Mouse (Mus musculus) neural tube, embryonic 12.5 days (tissue): ENCODE data around the gene Vwa3a. TPM values are rescaled to one million over a fixed set of nuclear protein-coding genes. Genes with fewer than 3 reads are reported as not detected.
A peak's percentile ranks its signal among the peaks of the same experiment; 100 is the strongest.

Source experiments
- ATAC-seq: fragments of 200-750 bp; cut with Nextera tagmentation; 2 replicates; pipeline ENCODE4 v1.8.0; 2017; ENCODE audit warnings: low read depth, mild to moderate bottlenecking, moderate TSS enrichment, moderate library complexity; ENCODE audit not compliant: low FRiP score
- H3K27ac ChIP-seq: fragments of 300-500 bp; sonication (generic); 2 replicates; pipeline ENCODE4 v1.5.1; 2016
- H3K27me3 ChIP-seq: fragments of 300-500 bp; sonication (generic); replicated peaks from 2 replicates; pipeline ENCODE4 v1.6.1; 2016; ENCODE audit warnings: mild to moderate bottlenecking
- H3K36me3 ChIP-seq: fragments of 300-500 bp; sonication (generic); 2 replicates; pipeline ENCODE4 v1.6.1; 2016; ENCODE audit warnings: mild to moderate bottlenecking
- H3K4me1 ChIP-seq: fragments of 300-500 bp; sonication (generic); 2 replicates; pipeline ENCODE4 v1.6.1; 2016
- H3K4me2 ChIP-seq: fragments of 300-500 bp; sonication (generic); replicated peaks from 2 replicates; pipeline ENCODE4 v1.6.1; 2016; ENCODE audit warnings: mild to moderate bottlenecking
- H3K4me3 ChIP-seq: fragments of 300-500 bp; sonication (generic); 2 replicates; pipeline ENCODE4 v1.5.1; 2016
- H3K9ac ChIP-seq: fragments of 300-500 bp; sonication (generic); 2 replicates; pipeline ENCODE4 v1.6.1; 2016; ENCODE audit warnings: mild to moderate bottlenecking
- H3K9me3 ChIP-seq: fragments of 300-500 bp; sonication (generic); 2 replicates; pipeline ENCODE4 v1.6.1; 2016; ENCODE audit warnings: mild to moderate bottlenecking
- WGBS: fragments of 180-500 bp; shearing (Covaris S2); methylation state at CpG from one replicate; pipeline ENCODE4 v1.1.7; 2016; 5-methylcytosine and 5-hydroxymethylcytosine counted together
- polyA plus RNA-seq: library from polyadenylated mRNA; unstranded; fragments of >200 nt; fragmentation: Nextera tagmentation; extraction: Ambion mirVana; gene quantifications from 2 replicates; pipeline ENCODE4 v1.2.1, GENCODE M21; 2016

The Vwa3a gene
- polyA plus RNA-seq, 1 experiment from 2014 or later, result 0.28 TPM

GRCm38 (mm10) chr7:120751330-120751729 is 12.2 kb downstream of the Vwa3a start:
- no peaks in the 10 kb centered on the region for H3K36me3 ChIP-seq
- no peak overlapping the region for H3K4me3 ChIP-seq
- no peaks in the 10 kb centered on the region for H3K4me1 ChIP-seq
- no peaks in the 10 kb centered on the region for H3K27me3 ChIP-seq
- no peak for ATAC-seq
- H3K9me3 ChIP-seq, result no peaks in the 10 kb centered on the region
- no peak overlapping the region for H3K27ac ChIP-seq
- H3K4me2 ChIP-seq, result no peak overlapping the region
- no peak overlapping the region for H3K9ac ChIP-seq

DNA sequence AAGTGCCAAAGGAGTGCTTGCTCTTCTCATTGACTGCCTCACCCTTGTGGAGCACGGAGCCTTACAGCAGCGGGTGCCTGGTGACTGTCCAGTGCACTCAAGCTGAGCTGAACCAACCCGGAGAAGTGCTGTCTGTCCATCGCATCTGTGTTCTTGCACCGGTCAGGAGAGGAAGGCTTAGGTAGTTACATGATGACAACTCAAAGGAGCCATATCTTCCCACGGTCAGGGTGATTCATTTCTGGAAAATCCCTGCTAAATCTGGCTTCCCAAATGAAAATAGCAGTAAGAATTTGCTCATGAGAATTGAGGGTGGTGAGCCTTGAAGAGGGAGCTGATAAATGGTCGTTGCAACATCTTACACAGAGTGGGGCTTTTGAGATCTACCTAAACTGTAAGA is 12.8 kb downstream of the Vwa3a start:
- H3K27me3 ChIP-seq, result no peaks in the 10 kb centered on the region
- H3K9ac ChIP-seq, result no peak overlapping the region
- 87% methylated on average over 7 of the region's 7 CpGs for WGBS
- H3K36me3 ChIP-seq, result no peaks in the 10 kb centered on the region
- no peak overlapping the region for H3K4me3 ChIP-seq
- no peaks in the 10 kb centered on the region for H3K9me3 ChIP-seq
- H3K4me1 ChIP-seq, result no peaks in the 10 kb centered on the region
- H3K4me2 ChIP-seq, result no peak overlapping the region
- no peak overlapping the region for H3K27ac ChIP-seq
- no peak for ATAC-seq

- Histone ChIP-seq H3K36me3 (no peaks in the 10 kb centered on the region), H3K9me3 (no peaks in the 10 kb centered on the region), H3K9ac (no peak overlapping the region), H3K4me1 (no peaks in the 10 kb centered on the region), H3K27ac (no peak overlapping the region), H3K27me3 (no peaks in the 10 kb centered on the region), H3K4me3 (no peak overlapping the region), H3K4me2 (no peak overlapping the region)
- WGBS, result 16% methylated on average over 5 of the region's 5 CpGs
- ATAC-seq, result peak; percentile 58; the same call in 1 of the 2 replicates
These were observed 15.6 kb downstream of the Vwa3a start for GRCm38 (mm10) chr7:120754671-120755070.

DNA sequence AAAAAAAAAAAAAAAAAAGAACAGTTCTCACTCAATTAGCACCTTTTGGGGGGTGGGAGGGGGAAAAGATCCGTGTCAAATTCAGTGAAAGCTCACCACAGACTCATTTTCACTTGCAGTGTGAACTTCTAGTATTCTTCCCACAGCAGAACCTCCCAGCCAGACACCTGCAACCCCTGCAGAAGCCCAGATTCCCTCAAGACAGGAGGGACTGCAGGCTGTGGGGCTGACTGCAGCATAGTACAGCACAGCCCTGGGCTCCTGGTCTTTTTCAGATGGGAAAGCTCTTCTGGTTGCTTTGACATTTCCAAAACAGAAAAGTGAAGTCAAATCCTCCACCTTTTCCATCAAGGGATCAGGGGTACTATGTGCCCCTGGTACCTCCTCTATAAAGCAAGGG is 28.3 kb downstream of the Vwa3a start:
- 4% methylated on average over 1 of the region's 1 CpGs for WGBS

GRCm38 (mm10) chr7:120771389-120771788 is 32.3 kb downstream of the Vwa3a start:
- H3K4me1 ChIP-seq, result no peaks in the 10 kb centered on the region
- H3K4me3 ChIP-seq, result no peak overlapping the region
- H3K9ac ChIP-seq, result no peak overlapping the region
- no peaks in the 10 kb centered on the region for H3K27me3 ChIP-seq
- H3K4me2 ChIP-seq, result no peak overlapping the region
- no peak overlapping the region for H3K27ac ChIP-seq
- 64% methylated on average over 1 of the region's 1 CpGs for WGBS
- no peak for ATAC-seq
- H3K9me3 ChIP-seq, result no peaks in the 10 kb centered on the region
- H3K36me3 ChIP-seq, result no peaks in the 10 kb centered on the region

More for the DNA sequence above, 28.3 kb downstream of the Vwa3a start:
- Histone ChIP-seq H3K4me2 (no peak overlapping the region), H3K4me1 (no peaks in the 10 kb centered on the region), H3K27ac (no peak overlapping the region), H3K36me3 (no peaks in the 10 kb centered on the region), H3K27me3 (no peaks in the 10 kb centered on the region), H3K9ac (no peak overlapping the region), H3K9me3 (no peaks in the 10 kb centered on the region), H3K4me3 (no peak overlapping the region)
- no peak for ATAC-seq

DNA sequence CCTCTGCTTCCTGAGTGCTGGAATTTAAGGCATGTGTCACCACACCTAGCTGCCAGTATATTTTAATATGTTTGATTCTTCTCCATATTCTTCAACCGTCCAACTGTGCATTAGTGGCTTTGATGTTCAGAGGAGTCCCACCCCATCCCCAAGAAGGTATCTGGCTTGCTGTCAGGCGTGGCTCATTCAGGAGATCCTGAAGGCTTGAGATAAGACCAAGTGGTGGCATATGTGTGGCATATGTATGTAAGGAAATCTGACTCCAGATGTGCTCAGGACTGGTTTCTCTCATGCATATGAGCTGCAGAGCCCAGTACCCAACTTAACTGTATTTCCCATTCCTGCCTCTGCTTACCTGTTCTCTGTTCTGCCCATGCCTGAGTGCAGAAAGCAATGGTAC is 38.9 kb downstream of the Vwa3a start:
- H3K4me3 ChIP-seq, result no peak overlapping the region
- no peaks in the 10 kb centered on the region for H3K27me3 ChIP-seq
- H3K9ac ChIP-seq, result no peak overlapping the region
- H3K27ac ChIP-seq, result no peak overlapping the region
- H3K9me3 ChIP-seq, result no peaks in the 10 kb centered on the region
- no peaks in the 10 kb centered on the region; the same call in 1 of the 2 replicates for H3K4me1 ChIP-seq
- 70% methylated on average over 2 of the region's 2 CpGs for WGBS
- H3K4me2 ChIP-seq, result no peak overlapping the region
- no peak for ATAC-seq
- no peaks in the 10 kb centered on the region for H3K36me3 ChIP-seq

- Histone ChIP-seq H3K4me2 (no peak overlapping the region), H3K27me3 (no peaks in the 10 kb centered on the region), H3K4me3 (no peak overlapping the region), H3K36me3 (no peaks in the 10 kb centered on the region), H3K9me3 (no peaks in the 10 kb centered on the region), H3K27ac (no peak overlapping the region), H3K4me1 (no peaks in the 10 kb centered on the region), H3K9ac (no peak overlapping the region)
- ATAC-seq, result no peak
- WGBS, result 84% methylated on average over 4 of the region's 4 CpGs
These were observed 56.4 kb downstream of the Vwa3a start for GRCm38 (mm10) chr7:120795544-120795943.

GRCm38 (mm10) chr7:120796369-120796768 is 57.3 kb downstream of the Vwa3a start:
- H3K4me1 ChIP-seq, result no peaks in the 10 kb centered on the region
- WGBS, result 83% methylated on average over 3 of the region's 3 CpGs
- H3K9ac ChIP-seq, result no peak overlapping the region
- H3K36me3 ChIP-seq, result no peaks in the 10 kb centered on the region
- H3K9me3 ChIP-seq, result no peaks in the 10 kb centered on the region
- H3K27me3 ChIP-seq, result no peaks in the 10 kb centered on the region
- no peak for ATAC-seq
- H3K4me3 ChIP-seq, result no peak overlapping the region
- H3K4me2 ChIP-seq, result no peak overlapping the region
- H3K27ac ChIP-seq, result no peak overlapping the region

DNA sequence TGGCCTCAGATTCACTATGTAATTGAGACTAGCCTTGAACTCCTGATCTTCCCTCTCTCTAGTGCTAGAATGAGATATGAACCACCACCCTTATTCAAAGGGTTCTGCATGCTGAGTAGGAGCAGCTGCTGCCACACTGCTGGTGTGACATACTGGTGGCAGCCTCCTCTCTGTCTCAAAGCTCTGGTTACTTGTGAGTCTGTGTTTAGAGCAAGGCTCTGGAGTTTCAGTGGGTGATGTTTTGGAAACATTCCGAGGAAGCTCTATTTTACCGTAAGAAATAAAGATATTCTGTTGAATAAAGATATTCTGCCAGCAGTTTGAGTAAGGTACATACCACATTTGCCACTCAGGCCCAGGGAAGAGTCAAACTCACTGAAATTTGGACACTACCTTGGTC is 64.2 kb downstream of the Vwa3a start:
- H3K9me3 ChIP-seq, result no peaks in the 10 kb centered on the region
- no peak overlapping the region for H3K27ac ChIP-seq
- H3K4me2 ChIP-seq, result no peak overlapping the region
- no peak for ATAC-seq
- no peaks in the 10 kb centered on the region for H3K4me1 ChIP-seq
- no peaks in the 10 kb centered on the region for H3K36me3 ChIP-seq
- no peak overlapping the region for H3K4me3 ChIP-seq
- WGBS, result 85% methylated on average over 2 of the region's 2 CpGs
- H3K9ac ChIP-seq, result no peak overlapping the region
- no peaks in the 10 kb centered on the region for H3K27me3 ChIP-seq

DNA sequence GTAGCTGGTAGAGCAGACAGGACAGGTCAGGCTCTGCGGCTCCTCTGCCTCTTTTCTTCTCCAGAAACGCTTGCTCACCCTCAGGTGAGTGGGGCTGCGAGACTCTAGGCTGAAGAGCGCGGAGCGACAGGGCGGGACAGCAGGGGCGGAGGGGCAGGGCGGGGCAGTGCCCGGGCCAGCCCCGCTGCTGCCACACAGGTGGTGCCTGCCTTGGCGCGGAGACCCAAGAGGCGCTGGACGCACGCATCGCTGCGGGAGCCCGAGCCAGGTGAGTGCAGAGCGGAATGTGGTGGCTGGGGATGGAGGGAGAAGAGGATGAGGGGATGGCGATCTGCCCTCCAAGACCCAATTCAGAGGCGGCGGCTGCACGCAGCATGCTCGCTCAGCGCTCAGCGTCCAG is 70.6 kb downstream of the Vwa3a start:
- peak overlapping the region; percentile 55 for H3K4me2 ChIP-seq
- ATAC-seq, result no peak; the same call in 1 of the 2 replicates
- H3K4me1 ChIP-seq, result peaks cover 5% of the 10 kb centered on the region; the same call in 1 of the 2 replicates
- H3K27me3 ChIP-seq, result 0 out of 2 replicates have a peak, but pooled peaks cover 8% of the 10 kb centered on the region
- no peaks in the 10 kb centered on the region for H3K36me3 ChIP-seq
- WGBS, result 4% methylated on average over 27 of the region's 27 CpGs
- H3K9me3 ChIP-seq, result no peaks in the 10 kb centered on the region
- H3K27ac ChIP-seq, result no peak overlapping the region
- H3K4me3 ChIP-seq, result peak overlapping the region; percentile 15; the same call in 1 of the 2 replicates
- peak overlapping the region; percentile 35; the same call in 1 of the 2 replicates for H3K9ac ChIP-seq

- 83% methylated on average over 6 of the region's 6 CpGs for WGBS
- no peak within 1 kb of the TSS for H3K27ac ChIP-seq
- peaks cover 5% of the 10 kb centered on the region; the same call in 1 of the 2 replicates for H3K4me1 ChIP-seq
- ATAC-seq, result no peak
- 0 out of 2 replicates have a peak, but pooled peaks cover 8% of the 10 kb centered on the region for H3K27me3 ChIP-seq
- no peaks in the 10 kb centered on the region for H3K9me3 ChIP-seq
- no peak within 1 kb of the TSS for H3K4me3 ChIP-seq
- H3K4me2 ChIP-seq, result no peak within 1 kb of the TSS
- H3K36me3 ChIP-seq, result no peaks in the 10 kb centered on the region
- H3K9ac ChIP-seq, result no peak within 1 kb of the TSS
These were observed 72.8 kb downstream of the Vwa3a start, which contains the start of gene Gm5737 for GRCm38 (mm10) chr7:120811834-120812415. Gm5737 (plus strand) TSS chr7:120812365.

DNA sequence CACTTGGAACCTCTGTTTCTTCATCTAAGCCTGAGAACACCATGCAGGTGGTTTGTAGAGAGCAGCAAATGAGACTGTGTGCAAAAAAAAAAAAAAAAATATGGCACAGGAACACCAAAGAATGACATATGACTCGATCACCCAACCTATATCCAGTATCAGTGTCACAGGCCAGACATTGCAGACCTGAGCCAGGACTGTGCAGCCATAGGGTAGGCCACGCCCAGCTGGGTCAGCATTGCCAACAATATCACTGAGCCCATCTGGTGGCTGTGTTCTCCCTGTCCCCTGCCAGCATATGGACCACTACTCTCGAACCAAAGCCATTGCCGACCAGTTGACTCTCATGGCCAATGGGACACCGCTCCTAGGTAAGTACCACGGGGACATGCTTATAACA is 78.4 kb downstream of the Vwa3a start:
- no peak for ATAC-seq
- Histone ChIP-seq H3K36me3 (no peaks in the 10 kb centered on the region), H3K9me3 (no peaks in the 10 kb centered on the region), H3K4me3 (no peak overlapping the region), H3K4me2 (no peak overlapping the region), H3K4me1 (no peaks in the 10 kb centered on the region), H3K27ac (no peak overlapping the region), H3K9ac (no peak overlapping the region), H3K27me3 (no peaks in the 10 kb centered on the region)
- WGBS, result 90% methylated on average over 6 of the region's 6 CpGs

DNA sequence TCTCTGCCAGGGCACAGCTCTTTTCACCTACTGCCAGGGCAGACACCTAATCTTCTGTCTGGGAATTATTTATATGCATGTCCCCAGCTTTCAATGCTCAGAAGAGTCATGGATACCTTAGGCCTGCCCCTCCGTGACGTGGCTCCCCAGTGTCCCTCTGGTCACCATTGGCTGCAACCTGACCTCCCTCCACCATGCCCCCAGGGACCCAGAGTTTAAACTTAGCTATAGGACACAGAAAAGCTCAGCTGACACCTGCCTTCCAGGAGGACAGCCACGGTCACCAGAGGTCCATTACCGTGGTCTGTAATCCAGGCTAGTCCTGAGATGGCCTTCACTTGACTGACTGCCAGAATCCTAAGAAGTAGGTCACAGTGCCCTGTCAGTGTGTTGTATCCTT is 80.3 kb downstream of the Vwa3a start:
- Histone ChIP-seq H3K4me3 (no peak overlapping the region), H3K36me3 (no peaks in the 10 kb centered on the region), H3K9me3 (no peaks in the 10 kb centered on the region), H3K4me1 (no peaks in the 10 kb centered on the region), H3K4me2 (no peak overlapping the region), H3K9ac (no peak overlapping the region), H3K27ac (no peak overlapping the region), H3K27me3 (no peaks in the 10 kb centered on the region)
- WGBS, result 91% methylated on average over 4 of the region's 4 CpGs
- ATAC-seq, result no peak
